Mouse (Mus musculus) megakaryocyte-erythroid progenitor cell, adult 5 weeks (primary cell): ENCODE data around the gene Palmd. TPM values are rescaled to one million over a fixed set of nuclear protein-coding genes. Genes with fewer than 3 reads are reported as not detected.

Experiments
- polyA plus RNA-seq: library from polyadenylated mRNA; stranded (reverse); fragments of >175 nt; gene quantifications from 2 replicates; pipeline ENCODE4 v1.2.3, GENCODE M21; 2012

Palmd gene
- polyA plus RNA-seq, result not detected in 2 replicates

GRCm38 (mm10) chr3:116968540-116968997 lies at the start of gene Palmd:
Gene Palmd, minus strand, starts transcription at chr3:116968987.

DNA sequence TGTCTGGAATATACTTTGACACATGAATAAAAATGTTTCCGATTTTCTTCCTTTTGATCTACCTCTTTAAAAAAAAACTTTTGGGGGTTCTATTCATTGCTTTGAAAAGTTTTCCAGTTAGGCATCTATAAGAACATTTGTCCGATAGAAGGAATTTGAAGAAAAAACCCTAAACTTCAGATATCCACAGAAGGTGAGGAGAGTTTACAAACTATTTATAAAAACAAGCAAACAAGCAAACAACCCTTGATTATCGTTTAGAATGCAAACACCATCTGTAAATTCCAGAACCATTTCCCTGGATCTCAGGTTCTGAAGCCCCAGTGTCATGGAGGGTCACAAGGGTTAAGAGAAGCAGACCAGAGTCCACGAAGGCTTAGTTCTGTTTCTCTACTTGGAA lies 820 bp downstream of the Palmd start, which contains the start of gene 4930455H04Rik:
Gene 4930455H04Rik (plus strand): TSS at position 301 of the 400 bp plus-strand sequence.

Other genes with a start within 250 kb of the Palmd start
- 0.74 and 0.81 TPM in 2 replicates for gene Agl, start 160.8 kb downstream of the Palmd start, polyA plus RNA-seq
- 3.8 and 4.6 TPM in 2 replicates for gene Frrs1, start 109.5 kb downstream of the Palmd start, polyA plus RNA-seq
- not detected in 2 replicates for gene 4930455H04Rik, start 720 bp downstream of the Palmd start, polyA plus RNA-seq